Mouse (Mus musculus) granulocyte monocyte progenitor cell, adult 5-6 weeks (primary cell): ENCODE data around the gene 2300009A05Rik. TPM values are rescaled to one million over a fixed set of nuclear protein-coding genes. Genes with fewer than 3 reads are reported as not detected.

Source experiments
- ATAC-seq: replicated peaks from 2 replicates; pipeline ENCODE4 v1.8.0; 2016; ENCODE audit warnings: mild to moderate bottlenecking, moderate TSS enrichment, inconsistent platforms; ENCODE audit not compliant: poor library complexity, severe bottlenecking
- total RNA-seq, 2 experiments: library from RNA; stranded (forward) in 1 of 2; stranded (reverse) in 1 of 2; fragments of 200-712, 200-1000 nt in 1 of 2; fragments of >200 nt in 1 of 2; fragmentation: Nextera tagmentation in 1 of 2; gene quantifications; 2 replicates each; pipeline ENCODE4 v1.2.3; 2014 to 2017

The 2300009A05Rik gene
- total RNA-seq, 2 experiments from 2014 or later: 11.0 to 26.9 TPM

DNA sequence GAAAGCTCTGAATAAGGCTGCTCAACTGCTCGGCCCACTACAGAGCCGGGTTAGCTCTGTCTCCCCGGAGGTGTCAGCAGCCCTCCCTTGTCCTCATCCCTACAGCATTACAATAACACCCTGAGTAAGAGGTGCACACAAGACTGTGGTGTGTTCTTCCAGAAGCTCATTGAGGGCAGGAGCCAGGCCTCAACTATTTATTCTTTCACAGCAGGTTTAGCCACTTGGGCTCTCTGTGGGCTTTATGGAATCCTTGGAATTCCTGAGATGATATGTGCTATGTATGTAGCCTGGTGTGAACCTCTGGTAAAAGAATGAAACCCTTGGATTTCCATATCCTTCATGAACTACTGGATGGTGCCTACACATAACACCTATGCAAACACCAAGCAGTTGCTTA is 49.8 kb downstream of the 2300009A05Rik start:
- ATAC-seq: no peak

DNA sequence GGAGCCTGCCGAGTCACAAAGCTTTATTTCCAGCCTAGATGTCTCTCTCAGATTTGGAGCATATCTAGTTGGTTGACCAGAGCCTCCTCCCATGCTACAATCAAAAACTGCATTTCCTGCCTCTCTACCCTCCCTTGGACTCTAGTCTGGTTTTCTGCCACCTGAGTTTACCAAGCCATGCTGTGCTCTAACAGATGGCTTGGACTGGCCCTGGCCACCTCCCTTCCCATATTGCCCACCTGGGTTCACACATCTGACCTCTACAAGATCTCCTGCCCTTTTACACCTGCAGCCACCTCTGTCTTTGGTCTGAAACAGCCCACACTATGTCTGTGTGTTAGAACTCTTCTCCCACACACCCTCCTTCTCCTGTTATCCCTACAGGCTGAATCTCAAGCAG is 50.9 kb downstream of the 2300009A05Rik start:
- ATAC-seq: no peak

DNA sequence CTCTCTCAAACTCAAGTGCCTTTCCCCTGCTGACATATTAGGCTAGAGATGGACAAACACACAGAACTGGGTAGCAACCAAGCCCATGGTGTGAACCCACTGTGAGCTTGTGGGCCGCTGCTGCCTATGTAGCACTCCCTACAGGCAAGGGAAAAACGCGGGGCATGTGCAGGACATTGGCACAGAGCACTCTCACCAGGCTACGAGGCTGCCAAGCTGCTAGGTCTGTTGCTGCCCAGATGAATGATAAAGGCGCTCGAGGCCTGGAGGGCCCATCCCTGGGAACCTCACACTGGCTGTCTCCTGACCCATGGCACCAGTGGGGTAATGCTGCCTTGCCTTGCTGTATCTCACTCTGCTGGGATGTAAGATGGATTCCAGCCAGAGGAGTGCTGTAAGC is 53.0 kb downstream of the 2300009A05Rik start:
- no peak for ATAC-seq

Other genes with a start within 250 kb of the 2300009A05Rik start
- 27.2 and 35.3 TPM in 2 replicates for gene Map2k5, start 21.3 kb downstream of the 2300009A05Rik start, total RNA-seq (2014; fragmentation: Nextera tagmentation)
- gene Map2k5, start 21.3 kb downstream of the 2300009A05Rik start, total RNA-seq (2017): 21.3 and 33.0 TPM in 2 replicates
- gene Iqch, start 203.2 kb upstream of the 2300009A05Rik start, total RNA-seq (2014; fragmentation: Nextera tagmentation): not detected in 2 replicates
- not detected in 2 replicates for gene Iqch, start 203.2 kb upstream of the 2300009A05Rik start, total RNA-seq (2017)
- gene Aagab, start 203.4 kb upstream of the 2300009A05Rik start, total RNA-seq (2014; fragmentation: Nextera tagmentation): 24.9 and 30.8 TPM in 2 replicates
- 35.8 and 57.0 TPM in 2 replicates for gene Aagab, start 203.4 kb upstream of the 2300009A05Rik start, total RNA-seq (2017)